Mouse (Mus musculus) adipocyte (in vitro differentiated cells): ENCODE measurements at regions not wholly inside any gene's neighbourhood (a gene's known extent, or its start where the extent isn't known, plus 50 kb on each side); places are given as distances from the start of the nearest gene placed in this dataset.

ENCODE experiments used
- DNase-seq: peaks from one replicate; pipeline ENCODE4 v3.0.0-alpha.2; 2016; ENCODE audit warnings: low spot score

- DNase-seq, result no peak
Observed at GRCm38 (mm10) chr12:49449396-49449795, 64.4 kb downstream of the Gm43517 start.

- no peak for DNase-seq
Observed at GRCm38 (mm10) chr12:49468059-49468458, 83.1 kb downstream of the Gm43517 start.

- peak; percentile 76 for DNase-seq
Observed at GRCm38 (mm10) chr12:49473371-49473770, 88.4 kb downstream of the Gm43517 start.

GRCm38 (mm10) chr12:49480656-49481055, 95.7 kb downstream of the Gm43517 start:
- no peak for DNase-seq

GRCm38 (mm10) chr12:49481151-49481550, 96.2 kb downstream of the Gm43517 start:
- DNase-seq, result no peak

GRCm38 (mm10) chr12:49482367-49482766, 97.4 kb downstream of the Gm43517 start:
- DNase-seq, result no peak

GRCm38 (mm10) chr12:49484070-49484770, 99.2 kb downstream of the Gm43517 start:
- DNase-seq, result no peak

GRCm38 (mm10) chr12:49513131-49513530, 128.2 kb downstream of the Gm43517 start:
- DNase-seq, result no peak

- no peak for DNase-seq
Observed at GRCm38 (mm10) chr12:49514616-49515015, 129.6 kb downstream of the Gm43517 start.
